Mouse (Mus musculus) liver, adult 10 weeks (tissue): ENCODE results near the gene Btbd35f7. TPM values are rescaled to one million over a fixed set of nuclear protein-coding genes. Genes with fewer than 3 reads are reported as not detected.

Experiments used
- polyA plus RNA-seq: library from polyadenylated mRNA; stranded (reverse); fragments of 350-450 nt; fragmentation: Illumina TruSeq; extraction: RNeasy Lipid Tissue Mini Kit (QIAGEN cat#74804); gene quantifications from one replicate; pipeline ENCODE4 v1.2.3, GENCODE M21; 2014; ENCODE audit warnings: low read depth, low replicate concordance

Btbd35f7 gene
- polyA plus RNA-seq, result not detected

GRCm38 (mm10) chrX:5668767-5669166, at the start of gene Btbd35f7:
TSS of gene Btbd35f7 (plus strand) at chrX:5669067.

Other genes with a start within 250 kb of the Btbd35f7 start
- not detected for gene Mycs, start 199.8 kb upstream of the Btbd35f7 start, polyA plus RNA-seq